Mouse (Mus musculus) left cerebral cortex, adult 9 months (tissue): ENCODE results near the gene Znrf3.

Source experiments
- DNase-seq, 2 experiments: peaks; one replicate each; pipeline ENCODE4 v3.0.0; 2022; ENCODE audit warnings: low spot score in 2 of 2

The Znrf3 gene

GRCm38 (mm10) chr11:5442590-5443021 lies 2.0 kb downstream of the Znrf3 start:
- DNase-seq, result no peak

- no peak for DNase-seq
Measured at GRCm38 (mm10) chr11:5437646-5438045, 7.0 kb downstream of the Znrf3 start.

- DNase-seq, result no peak
Measured at GRCm38 (mm10) chr11:5436988-5437387, 7.7 kb downstream of the Znrf3 start.

GRCm38 (mm10) chr11:5435493-5435892 lies 9.2 kb downstream of the Znrf3 start:
- no peak for DNase-seq

- no peak for DNase-seq
Measured at GRCm38 (mm10) chr11:5432330-5432729, 12.3 kb downstream of the Znrf3 start.

GRCm38 (mm10) chr11:5430863-5431262 lies 13.8 kb downstream of the Znrf3 start:
- DNase-seq, result no peak

GRCm38 (mm10) chr11:5429396-5430190 lies 15.1 kb downstream of the Znrf3 start:
- no peak for DNase-seq

GRCm38 (mm10) chr11:5427251-5427650 lies 17.4 kb downstream of the Znrf3 start:
- DNase-seq, result no peak

- no peak for DNase-seq
Measured at GRCm38 (mm10) chr11:5426317-5426716, 18.3 kb downstream of the Znrf3 start.

- peak in 1 of 2 experiments; percentile 61 for DNase-seq
Measured at GRCm38 (mm10) chr11:5425106-5425505, 19.5 kb downstream of the Znrf3 start.

- no peak for DNase-seq
Measured at GRCm38 (mm10) chr11:5424185-5424584, 20.5 kb downstream of the Znrf3 start.

- no peak for DNase-seq
Measured at GRCm38 (mm10) chr11:5423000-5423399, 21.6 kb downstream of the Znrf3 start.

GRCm38 (mm10) chr11:5422252-5422636 lies 22.4 kb downstream of the Znrf3 start:
- no peak for DNase-seq

GRCm38 (mm10) chr11:5421506-5422251 lies 23.0 kb downstream of the Znrf3 start:
- DNase-seq, result peak in 1 of 2 experiments; percentile 62

GRCm38 (mm10) chr11:5415617-5416338 lies 28.9 kb downstream of the Znrf3 start:
- DNase-seq, result peak; percentile 28 to 48

GRCm38 (mm10) chr11:5414856-5415616 lies 29.6 kb downstream of the Znrf3 start:
- no peak for DNase-seq

- DNase-seq, result no peak
Measured at GRCm38 (mm10) chr11:5412644-5413190, 31.9 kb downstream of the Znrf3 start.

GRCm38 (mm10) chr11:5411577-5411976 lies 33.1 kb downstream of the Znrf3 start:
- no peak for DNase-seq

- no peak for DNase-seq
Measured at GRCm38 (mm10) chr11:5404180-5404579, 40.5 kb downstream of the Znrf3 start.

- no peak for DNase-seq
Measured at GRCm38 (mm10) chr11:5402127-5402733, 42.4 kb downstream of the Znrf3 start.
